Mouse (Mus musculus) adrenal gland, postnatal 10 days (tissue): ENCODE data around the gene Mrpl18. TPM values are rescaled to one million over a fixed set of nuclear protein-coding genes. Genes with fewer than 3 reads are reported as not detected.

Source experiments
- DNase-seq: peaks from one replicate; pipeline ENCODE4 v3.0.0; 2021; ENCODE audit warnings: mixed read lengths
- microRNA-seq: library from miRNA; unstranded; fragments of <30 nt; microRNA quantifications from one replicate; pipeline ENCODE4 v1.2.0, GENCODE M21; 2021
- total RNA-seq, 2 experiments: library from RNA; stranded (reverse); gene quantifications; 2 replicates each; pipeline ENCODE4 v1.2.3; 2021

Mrpl18 gene
- total RNA-seq, 2 experiments from 2014 or later, result 87.0 to 122 TPM

DNA sequence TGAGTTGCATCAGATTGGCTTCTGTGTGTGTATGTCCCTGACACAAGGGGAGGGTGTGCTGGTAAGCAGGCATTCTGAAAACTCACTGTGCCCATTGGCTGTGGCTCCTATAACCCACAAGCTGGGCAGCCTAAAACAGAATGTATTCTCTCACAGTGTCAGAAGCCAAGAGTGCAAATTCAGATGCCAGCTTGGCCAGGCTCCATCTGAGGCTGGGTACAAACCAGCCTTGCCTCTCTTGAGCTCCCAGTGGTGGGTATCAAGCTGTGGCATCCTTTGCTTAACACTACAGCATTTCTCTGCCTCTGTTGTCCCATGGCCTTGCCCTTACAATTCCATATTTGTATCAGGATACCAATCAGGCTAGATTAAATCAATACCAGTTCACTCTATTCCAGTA lies 52.0 kb downstream of the Mrpl18 start:
- no peak for DNase-seq

Small RNA genes within 50 kb of the gene (microRNA-seq; reads per million reads assigned to microRNA genes)
- gene Gm24085, result not detected

Other genes starting within 250 kb of the Mrpl18 start
- 10 to 100 TPM; 10.1 to 24.6 TPM for gene Slc22a1, start 240.5 kb downstream of the Mrpl18 start, total RNA-seq
- 10 to 100 TPM; 60.7 to 77.0 TPM for gene Igf2r, start 146.7 kb downstream of the Mrpl18 start, total RNA-seq
- gene Mas1, start 48.2 kb downstream of the Mrpl18 start, total RNA-seq, result under 1 TPM in 1 of 2 experiments, not detected in 1; 0.60 TPM
- under 1 TPM; 0.27 to 0.58 TPM for gene Mrgprh, start 40.3 kb downstream of the Mrpl18 start, total RNA-seq
- gene Pnldc1, start 6.1 kb downstream of the Mrpl18 start, total RNA-seq, result 1 to 10 TPM; 2.2 to 2.8 TPM
- 100 to 1,000 TPM; 235 to 266 TPM for gene Tcp1, start 644 bp downstream of the Mrpl18 start, total RNA-seq
- gene Acat3, start 24.3 kb upstream of the Mrpl18 start, total RNA-seq, result 10 to 100 TPM in 1 of 2 experiments, 1 to 10 TPM in 1; 9.1 to 18.7 TPM
- 100 to 1,000 TPM; 108 to 118 TPM for gene Acat2, start 44.4 kb upstream of the Mrpl18 start, total RNA-seq
- 10 to 100 TPM; 55.3 to 74.7 TPM for gene Wtap, start 77.8 kb upstream of the Mrpl18 start, total RNA-seq
- 100 to 1,000 TPM; 750 to 799 TPM for gene Sod2, start 90.5 kb upstream of the Mrpl18 start, total RNA-seq
- not detected for gene Gpr31b, start 136.0 kb upstream of the Mrpl18 start, total RNA-seq
- gene Tcp10b, start 144.8 kb upstream of the Mrpl18 start, total RNA-seq, result under 1 TPM; 0.51 to 0.82 TPM
- gene Unc93a, start 215.5 kb upstream of the Mrpl18 start, total RNA-seq, result under 1 TPM; 0.27 to 0.39 TPM